Comparison of ENCODE assay signal across 8 mouse cellular contexts in the genomic region with DNA sequence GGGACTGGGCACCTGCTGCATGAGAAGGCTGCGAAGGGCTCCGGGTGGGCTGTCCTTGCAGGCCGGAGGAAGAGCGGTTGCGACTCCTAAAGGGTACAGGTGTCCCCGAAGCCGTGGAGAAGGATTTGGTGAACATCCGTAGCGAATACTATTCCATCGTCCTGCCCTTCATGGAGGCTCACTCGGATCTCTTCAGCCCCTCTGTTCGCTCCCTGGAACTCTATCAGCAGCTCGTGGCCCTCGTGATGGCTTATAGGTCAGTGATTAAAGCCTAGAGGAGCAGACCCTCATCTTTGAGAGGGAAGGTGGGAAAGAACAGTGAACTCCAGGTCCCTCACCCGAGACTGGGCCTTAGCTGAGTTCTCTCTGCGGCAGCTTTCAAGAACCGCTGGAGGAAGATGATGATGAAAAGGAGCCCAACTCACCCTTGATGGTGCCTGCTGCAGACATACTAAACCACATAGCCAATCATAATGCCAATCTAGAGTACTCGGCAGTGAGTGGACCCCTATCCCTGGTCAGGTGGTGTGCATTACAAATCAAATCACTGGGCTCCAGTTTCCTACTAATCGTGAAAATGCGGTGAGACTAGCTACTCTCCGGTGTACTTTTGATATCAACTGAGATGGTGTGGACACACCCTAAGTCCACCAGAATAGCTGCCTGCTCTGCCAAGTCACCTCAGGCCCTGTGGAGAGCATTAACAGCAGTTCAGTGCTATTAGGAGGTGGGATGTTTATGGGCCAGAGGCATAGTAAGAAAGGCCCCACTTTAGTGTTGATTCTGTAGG. TPM values are rescaled to one million over a fixed set of nuclear protein-coding genes. Genes with fewer than 3 reads are reported as not detected.
DNase-seq lines count a peak whose midpoint lies in the region; ATAC-seq and TF ChIP-seq lines count a peak whose summit lies in the region.

No protein-coding gene starts in this region.

- H3K27ac ChIP-seq in thymus, adult 2 months (ENCODE audit: control insufficient read depth, insufficient read depth, low read length): no peak overlapping the region
- H3K27ac ChIP-seq in limb, embryonic 10.5 days: peak overlapping the region; percentile 92
- H3K27ac ChIP-seq in neural tube, embryonic 14.5 days (ENCODE audit: low read depth, low read length): peak overlapping the region; percentile 67; the same call in 1 of the 2 replicates

- peak; percentile 11 to 19 for DNase-seq in frontal cortex, postnatal 10 days (ENCODE audit: low spot score in 2 of 2)
- no peak for DNase-seq in thymus, adult 2 months
- no peak for DNase-seq in thymus, postnatal 10 days (ENCODE audit: low spot score in 2 of 2)
- DNase-seq in limb, embryonic 10.5 days (ENCODE audit: low spot score): no peak
- DNase-seq in thymus, postnatal 14 days: no peak
- DNase-seq in kidney, adult 18-20 months: no peak

- ATAC-seq in frontal cortex, adult (ENCODE audit: low TSS enrichment): no peak
- no peak for ATAC-seq in neural tube, embryonic 14.5 days (ENCODE audit: low read depth)

- no peak for TF ChIP-seq CTCF in thymus, adult 2 months (IDR thresholded peaks at IDR 0.05; ENCODE audit: borderline replicate concordance, control insufficient read depth, extremely low read depth, insufficient read depth, low read length, poor library complexity)

- H3K4me2 ChIP-seq in neural tube, embryonic 14.5 days (ENCODE audit: low read depth, low read length): peak overlapping the region; percentile 95

- no peaks in the 10 kb centered on the region for H3K27me3 ChIP-seq in thymus, adult 2 months (ENCODE audit: control insufficient read depth, insufficient read depth, low read length)
- H3K27me3 ChIP-seq in limb, embryonic 10.5 days (ENCODE audit: low read depth, poor library complexity, severe bottlenecking): no peaks in the 10 kb centered on the region
- no peaks in the 10 kb centered on the region for H3K27me3 ChIP-seq in neural tube, embryonic 14.5 days (ENCODE audit: control insufficient read depth, insufficient read depth, low read length)

- peaks cover 38% of the 10 kb centered on the region for H3K36me3 ChIP-seq in thymus, adult 2 months (ENCODE audit: control insufficient read depth, insufficient read depth, low read length)
- peaks cover 51% of the 10 kb centered on the region for H3K36me3 ChIP-seq in limb, embryonic 10.5 days
- H3K36me3 ChIP-seq in neural tube, embryonic 14.5 days (ENCODE audit: control insufficient read depth, insufficient read depth, low read length): peaks cover 37% of the 10 kb centered on the region

- H3K9me3 ChIP-seq in limb, embryonic 10.5 days (replicated peaks): no peaks in the 10 kb centered on the region
- H3K9me3 ChIP-seq in neural tube, embryonic 14.5 days (ENCODE audit: control insufficient read depth, low read length): no peaks in the 10 kb centered on the region

- H3K4me1 ChIP-seq in thymus, adult 2 months (replicated peaks; ENCODE audit: control insufficient read depth, insufficient read depth, low read length): peaks cover 8% of the 10 kb centered on the region
- H3K4me1 ChIP-seq in limb, embryonic 10.5 days: peaks cover 22% of the 10 kb centered on the region
- peaks cover 14% of the 10 kb centered on the region; the same call in 1 of the 2 replicates for H3K4me1 ChIP-seq in neural tube, embryonic 14.5 days (ENCODE audit: control insufficient read depth, insufficient read depth, low read length)

- WGBS in thymus, adult 2 months: 44% methylated on average over 21 of the region's 21 CpGs
- 21% methylated on average over 21 of the region's 21 CpGs for WGBS in limb, embryonic 10.5 days
- 19% methylated on average over 21 of the region's 21 CpGs for WGBS in neural tube, embryonic 14.5 days

- no peak for TF ChIP-seq POLR2A in thymus, adult 2 months (IDR thresholded peaks at IDR 0.05; ENCODE audit: control insufficient read depth, extremely low read depth, insufficient read depth, low read length, poor library complexity)

- H3K9ac ChIP-seq in neural tube, embryonic 14.5 days (replicated peaks; ENCODE audit: low read depth, low read length): peak overlapping the region; percentile 83

- H3K4me3 ChIP-seq in thymus, adult 2 months (ENCODE audit: control insufficient read depth, insufficient read depth, low read length): peak overlapping the region; percentile 87
- H3K4me3 ChIP-seq in limb, embryonic 10.5 days: peak overlapping the region; percentile 95
- H3K4me3 ChIP-seq in neural tube, embryonic 14.5 days (ENCODE audit: low read depth, low read length): peak overlapping the region; percentile 78

RNA-seq across cellular contexts. Expression of a gene that starts 1.1 kb away (rescaled TPM):
- polyA plus RNA-seq in thymus, adult 2 months (2012; rRNA removed): 12.5 and 13.5 TPM in 2 replicates
- 16.7 and 22.6 TPM in 2 replicates for polyA plus RNA-seq in limb, embryonic 10.5 days (2016; fragmentation: Nextera tagmentation; extraction: Ambion mirVana)
- 30.7 and 31.9 TPM in 2 replicates for polyA plus RNA-seq in neural tube, embryonic 14.5 days (2014; fragmentation: Nextera tagmentation; extraction: Ambion mirVana)

RNA-seq across cellular contexts. Expression of a gene that starts 40.0 kb away (rescaled TPM):
- polyA plus RNA-seq in thymus, adult 2 months (2012; rRNA removed): 7.4 and 28.3 TPM in 2 replicates
- polyA plus RNA-seq in limb, embryonic 10.5 days (2016; fragmentation: Nextera tagmentation; extraction: Ambion mirVana): 7.6 and 9.7 TPM in 2 replicates
- 431 and 486 TPM in 2 replicates for polyA plus RNA-seq in neural tube, embryonic 14.5 days (2014; fragmentation: Nextera tagmentation; extraction: Ambion mirVana)

Comparison
In these comparisons a context has a peak if more than half of its experiments do, and no peak if none do; other contexts are left out.
1. DNase-seq: peak in frontal cortex, postnatal 10 days (2 of 2); none in thymus, adult 2 months (single experiment), thymus, postnatal 10 days (0 of 2), limb, embryonic 10.5 days (single experiment), thymus, postnatal 14 days (single experiment) and kidney, adult 18-20 months (single experiment).
2. RNA of a gene that starts 40.0 kb away (polyA plus RNA-seq): 431 to 486 TPM in neural tube, embryonic 14.5 days; 7.4 to 28.3 TPM in thymus, adult 2 months and 7.6 to 9.7 TPM in limb, embryonic 10.5 days; every median in the first group is over 10 times any median in the second.
3. Peak in every context shown above with its lines, with median percentiles within 50 percentile points of each other: H3K4me3 ChIP-seq.